Mouse (Mus musculus) lung, postnatal 0 days (tissue): ENCODE results near the gene Erc1.

Experiments used
- CTCF ChIP-seq: IDR thresholded peaks from 2 replicates; pipeline ENCODE4 v1.5.1; 2016; ENCODE audit warnings: antibody characterized with exemption, mild to moderate bottlenecking
- EP300 ChIP-seq: IDR thresholded peaks from 2 replicates; pipeline ENCODE4 v1.6.1; 2016; ENCODE audit warnings: antibody characterized with exemption, mild to moderate bottlenecking, control low read depth

DNA sequence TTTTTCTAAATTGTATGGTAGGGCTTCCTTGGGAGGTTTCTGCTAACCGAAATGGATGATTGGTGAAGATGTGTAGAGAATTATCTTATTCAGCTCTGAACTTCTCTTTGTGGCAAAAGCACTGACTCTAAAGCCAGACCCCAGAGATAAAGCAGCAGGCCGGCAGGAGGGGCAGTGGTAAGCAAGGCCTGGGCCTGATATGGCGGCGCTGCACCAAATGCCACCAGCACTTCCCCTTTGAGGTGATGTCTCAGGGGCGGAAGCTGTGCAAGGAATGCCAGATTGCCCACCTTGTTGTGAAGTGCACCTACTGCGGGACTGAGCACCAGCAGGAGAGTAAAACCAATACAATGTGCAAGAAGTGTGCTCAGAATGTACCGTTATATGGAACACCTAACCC, 44.7 kb upstream of the Erc1 start:
- no peak for TF ChIP-seq CTCF
- no peak for TF ChIP-seq EP300
